In genomic region chr19:26510185-26510584, GRCm38 (mm10) we compare ENCODE assay signal across 19 mouse cellular contexts.
DNase-seq lines count a peak whose midpoint lies in the region; ATAC-seq lines count a peak whose summit lies in the region.
"Had no signal": no experiment of that assay in that cellular context is flagged by ENCODE, and none has a peak within 500 bp of the region (broad histone marks: within the 10 kb centered on the region; RNA-seq: fewer than 3 reads in every experiment).

No protein-coding gene starts in this region.

- no peak overlapping the region for H3K4me2 ChIP-seq in hindbrain, embryonic 13.5 days
- no peak overlapping the region for H3K4me2 ChIP-seq in hindbrain, embryonic 16.5 days (ENCODE audit: low read length)
- H3K4me2 ChIP-seq in midbrain, embryonic 14.5 days (ENCODE audit: low read length) = no peak overlapping the region
- no peak overlapping the region for H3K4me2 ChIP-seq in embryonic facial prominence, embryonic 15.5 days (replicated peaks)
- H3K4me2 ChIP-seq: embryonic facial prominence, embryonic 13.5 days; heart, embryonic 12.5 days; kidney, embryonic 15.5 days; lung, embryonic 15.5 days; midbrain, embryonic 12.5 days had no signal

- ATAC-seq in hindbrain, embryonic 13.5 days (ENCODE audit: low FRiP score) = no peak
- no peak; the same call in 1 of the 2 replicates for ATAC-seq in hindbrain, embryonic 16.5 days
- no peak for ATAC-seq in midbrain, embryonic 14.5 days (ENCODE audit: low FRiP score, low TSS enrichment)
- no peak for ATAC-seq in embryonic facial prominence, embryonic 15.5 days (ENCODE audit: insufficient number of reproducible peaks, low FRiP score, low TSS enrichment, low read depth)

- no peaks in the 10 kb centered on the region for H3K27me3 ChIP-seq in hindbrain, embryonic 13.5 days
- H3K27me3 ChIP-seq in hindbrain, embryonic 16.5 days (replicated peaks; ENCODE audit: control insufficient read depth, insufficient read depth, low read length) = no peaks in the 10 kb centered on the region
- no peaks in the 10 kb centered on the region for H3K27me3 ChIP-seq in midbrain, embryonic 14.5 days (ENCODE audit: control insufficient read depth, insufficient read depth, low read length)
- no peaks in the 10 kb centered on the region for H3K27me3 ChIP-seq in midbrain, embryonic 10.5 days (ENCODE audit: low read depth, poor library complexity, severe bottlenecking)
- H3K27me3 ChIP-seq in embryonic facial prominence, embryonic 15.5 days = no peaks in the 10 kb centered on the region
- H3K27me3 ChIP-seq: embryonic facial prominence, embryonic 13.5 days; heart, embryonic 12.5 days; kidney, embryonic 15.5 days; lung, embryonic 15.5 days; midbrain, embryonic 12.5 days had no signal

- peaks cover 6% of the 10 kb centered on the region; the same call in 1 of the 2 replicates for H3K9me3 ChIP-seq in hindbrain, embryonic 13.5 days
- no peaks in the 10 kb centered on the region for H3K9me3 ChIP-seq in hindbrain, embryonic 16.5 days (ENCODE audit: control insufficient read depth, low read length)
- peaks cover 2% of the 10 kb centered on the region; the same call in 1 of the 2 replicates for H3K9me3 ChIP-seq in midbrain, embryonic 14.5 days (ENCODE audit: control insufficient read depth, low read length)
- H3K9me3 ChIP-seq in midbrain, embryonic 10.5 days (replicated peaks) = 0 out of 2 replicates have a peak, but pooled peaks cover 4% of the 10 kb centered on the region
- H3K9me3 ChIP-seq in embryonic facial prominence, embryonic 15.5 days (replicated peaks) = no peaks in the 10 kb centered on the region
- H3K9me3 ChIP-seq: embryonic facial prominence, embryonic 13.5 days; heart, embryonic 12.5 days; kidney, embryonic 15.5 days; lung, embryonic 15.5 days had no signal

- WGBS in hindbrain, embryonic 13.5 days = 83% methylated on average over 11 of the region's 12 CpGs
- WGBS in hindbrain, embryonic 16.5 days = 60% methylated on average over 8 of the region's 12 CpGs
- 63% methylated on average over 12 of the region's 12 CpGs for WGBS in midbrain, embryonic 14.5 days
- WGBS in midbrain, embryonic 10.5 days = 78% methylated on average over 12 of the region's 12 CpGs
- WGBS in embryonic facial prominence, embryonic 15.5 days = 52% methylated on average over 12 of the region's 12 CpGs

- no peaks in the 10 kb centered on the region for H3K36me3 ChIP-seq in hindbrain, embryonic 13.5 days
- H3K36me3 ChIP-seq in hindbrain, embryonic 16.5 days (ENCODE audit: control insufficient read depth, insufficient read depth, low read length) = no peaks in the 10 kb centered on the region
- no peaks in the 10 kb centered on the region for H3K36me3 ChIP-seq in midbrain, embryonic 14.5 days (ENCODE audit: control insufficient read depth, insufficient read depth, low read length)
- H3K36me3 ChIP-seq in midbrain, embryonic 10.5 days = no peaks in the 10 kb centered on the region
- H3K36me3 ChIP-seq in embryonic facial prominence, embryonic 15.5 days = no peaks in the 10 kb centered on the region
- H3K36me3 ChIP-seq: embryonic facial prominence, embryonic 13.5 days; heart, embryonic 12.5 days; kidney, embryonic 15.5 days; lung, embryonic 15.5 days; midbrain, embryonic 12.5 days had no signal

- peaks cover 21% of the 10 kb centered on the region for H3K4me1 ChIP-seq in hindbrain, embryonic 13.5 days (replicated peaks)
- H3K4me1 ChIP-seq in hindbrain, embryonic 16.5 days (ENCODE audit: control insufficient read depth, insufficient read depth, low read depth, low read length) = peaks cover 4% of the 10 kb centered on the region
- H3K4me1 ChIP-seq in midbrain, embryonic 14.5 days (ENCODE audit: control insufficient read depth, insufficient read depth, low read length) = peaks cover 12% of the 10 kb centered on the region; the same call in 1 of the 2 replicates
- peaks cover 11% of the 10 kb centered on the region for H3K4me1 ChIP-seq in midbrain, embryonic 10.5 days
- peaks cover 15% of the 10 kb centered on the region for H3K4me1 ChIP-seq in embryonic facial prominence, embryonic 15.5 days
- H3K4me1 ChIP-seq: heart, embryonic 12.5 days; kidney, embryonic 15.5 days; lung, embryonic 15.5 days had no signal

- H3K27ac ChIP-seq in hindbrain, embryonic 13.5 days = peak overlapping the region; percentile 53
- no peak overlapping the region for H3K27ac ChIP-seq in hindbrain, embryonic 16.5 days (ENCODE audit: low read depth, low read length)
- peak overlapping the region; percentile 60 for H3K27ac ChIP-seq in midbrain, embryonic 14.5 days (replicated peaks; ENCODE audit: low read depth, low read length)
- no peak overlapping the region; the same call in 1 of the 2 replicates for H3K27ac ChIP-seq in midbrain, embryonic 10.5 days (replicated peaks)
- 0 out of 2 replicates have a peak overlapping the region, but pooled peaks have one; percentile 7 for H3K27ac ChIP-seq in embryonic facial prominence, embryonic 15.5 days (replicated peaks)
- H3K27ac ChIP-seq: embryonic facial prominence, embryonic 13.5 days; gastrocnemius, adult 2 months; kidney, embryonic 15.5 days; liver, embryonic 14.5 days; lung, embryonic 15.5 days; macrophage; midbrain, embryonic 12.5 days had no signal

- peak; percentile 55 for DNase-seq in midbrain, embryonic 14.5 days
- no peak for DNase-seq in midbrain, embryonic 10.5 days (ENCODE audit: low spot score)
- DNase-seq in layer of hippocampus, postnatal 36 days = no peak
- DNase-seq in frontal cortex, adult 2 months (ENCODE audit: extremely low spot score in 1 of 2, low spot score in 1 of 2) = no peak
- DNase-seq: gastrocnemius, adult 2 months; heart, postnatal 14 days; kidney, postnatal 4 days; layer of hippocampus, adult 9-11 months; right cerebral cortex, adult 18-20 months had no signal

- no peak overlapping the region for H3K9ac ChIP-seq in hindbrain, embryonic 13.5 days
- no peak overlapping the region for H3K9ac ChIP-seq in hindbrain, embryonic 16.5 days (ENCODE audit: low read depth, low read length)
- no peak overlapping the region for H3K9ac ChIP-seq in midbrain, embryonic 14.5 days (replicated peaks; ENCODE audit: low read length)
- H3K9ac ChIP-seq in embryonic facial prominence, embryonic 15.5 days = no peak overlapping the region
- H3K9ac ChIP-seq: embryonic facial prominence, embryonic 13.5 days; heart, embryonic 12.5 days; kidney, embryonic 15.5 days; liver, embryonic 14.5 days; lung, embryonic 15.5 days; midbrain, embryonic 12.5 days had no signal

- H3K4me3 ChIP-seq in hindbrain, embryonic 13.5 days = no peak overlapping the region
- no peak overlapping the region for H3K4me3 ChIP-seq in hindbrain, embryonic 16.5 days (ENCODE audit: low read length)
- H3K4me3 ChIP-seq in midbrain, embryonic 14.5 days (replicated peaks; ENCODE audit: low read depth, low read length) = no peak overlapping the region
- no peak overlapping the region for H3K4me3 ChIP-seq in midbrain, embryonic 10.5 days
- no peak overlapping the region for H3K4me3 ChIP-seq in embryonic facial prominence, embryonic 15.5 days (replicated peaks)
- H3K4me3 ChIP-seq: embryonic facial prominence, embryonic 13.5 days; gastrocnemius, adult 2 months; heart, embryonic 12.5 days; kidney, embryonic 15.5 days; lung, embryonic 15.5 days; midbrain, embryonic 12.5 days had no signal

Comparison
In these comparisons a context has a peak if more than half of its experiments do, and no peak if none do; other contexts are left out.
1. H3K27ac ChIP-seq: peak in hindbrain, embryonic 13.5 days (single experiment), midbrain, embryonic 14.5 days (single experiment) and embryonic facial prominence, embryonic 15.5 days (single experiment); none in hindbrain, embryonic 16.5 days (single experiment) and midbrain, embryonic 10.5 days (single experiment).